ENCODE assay signal across 9 mouse cellular contexts in genomic region chr7:132735145-132735544, GRCm38 (mm10).
DNase-seq lines count a peak whose midpoint lies in the region; TF ChIP-seq lines count a peak whose summit lies in the region.
"Had no signal": no experiment of that assay in that cellular context is flagged by ENCODE, and none has a peak within 500 bp of the region (broad histone marks: within the 10 kb centered on the region; RNA-seq: fewer than 3 reads in every experiment).

No protein-coding gene starts in this region.

- 29% methylated on average over 5 of the region's 5 CpGs for WGBS in heart, embryonic 10.5 days

- no peaks in the 10 kb centered on the region for H3K27me3 ChIP-seq in heart, embryonic 10.5 days (ENCODE audit: insufficient read depth, poor library complexity, severe bottlenecking)
- H3K27me3 ChIP-seq: embryonic facial prominence, embryonic 13.5 days had no signal

- H3K4me3 ChIP-seq in left cerebral cortex, adult 2 months, result no peak overlapping the region
- H3K4me3 ChIP-seq in heart, embryonic 10.5 days, result no peak overlapping the region
- H3K4me3 ChIP-seq: embryonic facial prominence, embryonic 13.5 days had no signal

- DNase-seq in left cerebral cortex, adult 2 months (ENCODE audit: extremely low spot score in 1 of 2, low spot score in 2 of 2), result no peak
- no peak for DNase-seq in left cerebral cortex, adult 18-20 months (ENCODE audit: low spot score in 2 of 2)
- DNase-seq in adrenal gland, postnatal 36 days, result peak; percentile 55 to 72
- DNase-seq in heart, embryonic 10.5 days (ENCODE audit: low spot score), result no peak
- peak; percentile 70 to 80 for DNase-seq in kidney, postnatal 4 days
- DNase-seq in naive thymus-derived CD4-positive, alpha-beta T cell, adult 2 months (ENCODE audit: low read depth), result peak; percentile 97
- DNase-seq in layer of hippocampus, adult 8-10 months (ENCODE audit: low spot score in 2 of 2), result no peak
- no peak for DNase-seq in neural tube, embryonic 10.5 days (ENCODE audit: extremely low spot score, low spot score)

- peak overlapping the region; percentile 54; the same call in 1 of the 2 replicates for H3K27ac ChIP-seq in left cerebral cortex, adult 2 months
- peak overlapping the region; percentile 84 for H3K27ac ChIP-seq in heart, embryonic 10.5 days

- H3K36me3 ChIP-seq in heart, embryonic 10.5 days, result 0 out of 2 replicates have a peak, but pooled peaks cover 3% of the 10 kb centered on the region

- peak; percentile 52 for TF ChIP-seq CTCF in left cerebral cortex, adult 2 months (IDR thresholded peaks at IDR 0.05)

- H3K4me1 ChIP-seq in heart, embryonic 10.5 days, result peaks cover 83% of the 10 kb centered on the region

- intact Hi-C loops in left cerebral cortex, adult 2 months (cut with DNase I), result no loop called here

- H3K9me3 ChIP-seq in heart, embryonic 10.5 days, result no peaks in the 10 kb centered on the region
- H3K9me3 ChIP-seq: embryonic facial prominence, embryonic 13.5 days had no signal

Comparison
In these comparisons a context has a peak if more than half of its experiments do, and no peak if none do; other contexts are left out.
1. DNase-seq: peak in adrenal gland, postnatal 36 days (2 of 2), kidney, postnatal 4 days (2 of 2) and naive thymus-derived CD4-positive, alpha-beta T cell, adult 2 months (single experiment); none in left cerebral cortex, adult 2 months (0 of 2), left cerebral cortex, adult 18-20 months (0 of 2), heart, embryonic 10.5 days (single experiment), layer of hippocampus, adult 8-10 months (0 of 2) and neural tube, embryonic 10.5 days (single experiment).